Mouse (Mus musculus) 3134 (cell line): ENCODE results near the gene Lingo4.
A peak's percentile ranks its signal among the peaks of the same experiment; 100 is the strongest.

Experiments used
- DNase-seq: peaks from one replicate; pipeline ENCODE4 v3.0.0-alpha.2; 2011; ENCODE audit warnings: low spot score; ENCODE audit not compliant: insufficient read length; ENCODE audit errors: extremely low read depth

The Lingo4 gene

DNA sequence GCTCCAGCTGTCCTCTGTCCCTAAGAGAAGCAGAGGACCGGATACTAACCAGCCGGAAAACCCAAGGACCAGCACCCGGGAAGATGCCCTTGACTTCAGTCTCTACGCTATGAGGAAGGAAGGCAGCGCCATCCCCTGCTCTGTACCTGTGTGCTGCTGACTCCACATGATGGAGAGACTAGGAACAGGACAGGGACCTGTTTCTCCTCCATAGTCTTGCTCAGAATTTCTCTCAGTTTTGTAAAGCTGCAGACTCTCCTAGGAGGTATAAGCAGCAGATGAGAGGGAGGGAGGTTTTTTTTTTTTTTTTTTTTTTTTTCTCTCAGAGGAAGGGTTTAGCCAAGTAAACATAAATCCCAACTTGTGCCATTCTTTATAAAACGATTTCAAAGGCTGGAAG lies at the start of gene Lingo4:
Gene Lingo4 (plus strand): TSS at position 301 of the 400 bp plus-strand sequence.
- no peak for DNase-seq

DNA sequence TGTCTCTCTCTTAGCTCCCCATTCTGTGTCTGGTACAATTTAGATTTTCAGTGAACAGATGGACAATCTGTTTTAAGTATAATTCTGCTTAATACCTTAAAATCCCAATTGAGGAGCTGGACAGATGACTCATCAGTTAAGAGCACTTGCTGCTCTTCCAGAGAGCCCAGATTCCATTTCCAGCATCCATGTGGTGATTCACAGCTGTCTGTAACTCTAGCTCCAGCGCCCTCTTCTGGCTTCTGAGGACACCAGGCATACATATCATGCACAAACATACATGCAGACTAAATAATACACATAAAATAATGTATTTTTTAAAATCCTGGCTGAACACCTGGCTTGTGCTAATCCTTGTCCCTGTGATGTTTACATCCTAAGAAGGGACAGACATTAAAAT lies 37.5 kb upstream of the Lingo4 start:
- DNase-seq: peak; percentile 47

DNA sequence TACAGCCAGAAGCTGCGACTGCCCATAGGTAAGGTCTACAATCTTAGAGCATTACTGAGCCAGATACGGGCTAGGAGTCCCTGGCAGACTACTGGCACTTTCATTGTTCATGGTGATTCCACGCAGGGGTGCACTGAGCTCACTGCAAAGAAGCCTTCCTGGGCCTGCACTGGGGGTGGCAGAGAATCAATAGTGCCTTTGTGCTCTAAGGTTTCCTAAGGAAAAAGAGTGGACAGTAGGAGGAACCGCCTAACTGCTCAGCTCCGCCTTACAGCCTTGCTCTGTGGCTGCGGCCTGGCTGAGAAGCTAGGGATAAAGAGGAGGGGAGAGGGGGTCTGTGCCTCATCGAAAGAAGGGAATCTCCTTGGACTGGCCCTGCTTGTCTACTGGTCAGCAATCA lies 36.2 kb upstream of the Lingo4 start, which contains the start of gene C2cd4d:
Gene C2cd4d (plus strand): TSS at position 301 of the 400 bp plus-strand sequence.
- no peak for DNase-seq

DNA sequence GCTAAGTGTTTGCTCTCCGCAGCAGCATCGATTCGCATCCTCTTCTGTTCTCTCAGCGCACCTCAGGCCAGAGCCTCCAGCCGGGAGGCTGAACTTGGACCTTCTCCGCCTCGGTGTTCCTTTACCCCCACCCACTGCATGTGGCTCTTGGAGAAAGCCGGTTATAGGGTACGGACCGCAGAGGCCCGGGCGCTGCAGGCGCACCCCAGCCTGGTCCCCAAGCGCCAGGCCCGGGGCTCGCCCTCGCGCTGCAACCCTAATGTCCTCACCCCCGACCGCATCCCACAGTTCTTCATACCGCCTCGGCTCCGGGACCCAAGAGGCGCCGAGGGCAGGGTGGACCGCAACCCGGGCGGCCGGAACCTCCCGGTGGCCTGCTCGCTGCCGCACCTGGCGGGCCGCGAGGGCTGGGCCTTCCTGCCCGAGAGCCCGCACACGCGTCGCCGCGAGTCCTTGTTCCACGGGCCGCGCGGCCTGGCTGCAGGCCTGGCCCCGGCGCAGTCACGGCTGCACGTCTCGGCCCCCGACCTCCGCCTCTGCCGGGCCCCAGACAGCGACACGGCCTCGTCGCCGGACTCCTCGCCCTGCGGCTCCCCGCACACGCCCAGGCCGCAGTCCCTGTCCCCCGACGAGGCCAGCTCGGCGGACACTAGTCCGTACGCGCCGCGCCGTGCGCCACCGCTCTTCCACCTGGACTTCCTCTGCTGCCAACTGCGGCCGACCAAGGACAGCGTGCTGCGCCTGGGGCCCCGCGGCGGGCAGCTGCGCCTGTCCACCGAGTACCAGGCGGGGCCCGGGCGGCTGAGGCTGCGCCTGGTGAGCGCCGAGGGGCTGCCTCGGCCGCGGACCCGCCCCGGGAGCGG lies 34.8 kb upstream of the Lingo4 start:
- DNase-seq: no peak

DNA sequence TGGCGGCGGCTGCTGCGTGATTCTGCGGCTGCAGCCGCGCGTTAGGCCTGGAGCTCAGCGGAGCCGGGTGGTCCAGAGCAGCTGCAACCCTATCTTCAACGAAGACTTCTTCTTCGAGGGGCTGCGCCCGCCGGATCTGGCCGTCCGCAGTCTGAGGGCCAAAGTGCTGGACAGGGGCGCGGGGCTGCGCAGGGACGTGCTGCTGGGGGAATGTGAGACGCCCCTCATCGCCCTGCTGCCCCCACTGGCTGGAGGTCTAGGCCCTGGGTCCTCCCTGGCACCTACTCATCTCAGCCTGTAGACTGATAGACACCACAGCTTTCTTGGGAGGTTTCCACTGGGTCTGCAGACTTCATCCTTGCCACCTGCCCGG lies 34.2 kb upstream of the Lingo4 start:
- no peak for DNase-seq

DNA sequence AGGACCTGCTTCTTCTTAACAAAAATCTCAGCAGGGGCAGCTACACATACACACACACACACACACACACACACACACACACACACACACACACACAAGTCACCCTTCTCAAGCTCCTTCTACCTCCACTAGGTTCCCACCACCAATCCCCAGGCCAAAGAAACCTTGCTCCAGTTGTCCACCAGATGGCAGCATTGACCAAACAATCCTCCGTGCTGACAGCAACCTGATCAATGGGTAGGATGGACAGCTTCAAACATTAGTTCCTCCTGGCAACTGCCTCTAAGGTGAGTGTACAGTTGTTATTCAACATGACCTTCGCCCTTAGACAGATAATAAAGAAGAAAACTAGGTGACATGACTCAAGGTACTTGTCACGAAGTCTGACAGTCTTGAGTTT lies 31.6 kb upstream of the Lingo4 start:
- DNase-seq: peak; percentile 36

DNA sequence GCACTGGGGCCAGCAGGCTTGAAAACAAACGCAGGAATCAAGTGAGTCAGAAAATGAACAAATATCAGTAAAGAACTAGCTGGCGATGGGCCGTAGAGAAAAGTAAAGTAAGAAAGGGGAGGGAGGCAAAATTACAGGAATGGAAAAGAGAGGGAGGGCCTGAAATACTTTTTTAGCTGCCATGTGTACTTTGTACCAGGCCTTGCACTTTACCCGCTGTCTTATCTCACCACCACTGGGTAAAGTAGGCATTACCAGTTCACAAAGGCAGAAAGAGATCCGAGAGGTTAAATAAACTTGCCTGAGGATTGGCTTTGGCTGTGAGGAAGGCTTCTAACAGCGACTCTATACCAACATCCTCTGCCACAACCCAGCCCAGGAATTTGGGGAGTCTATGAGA lies 30.8 kb upstream of the Lingo4 start:
- no peak for DNase-seq

DNA sequence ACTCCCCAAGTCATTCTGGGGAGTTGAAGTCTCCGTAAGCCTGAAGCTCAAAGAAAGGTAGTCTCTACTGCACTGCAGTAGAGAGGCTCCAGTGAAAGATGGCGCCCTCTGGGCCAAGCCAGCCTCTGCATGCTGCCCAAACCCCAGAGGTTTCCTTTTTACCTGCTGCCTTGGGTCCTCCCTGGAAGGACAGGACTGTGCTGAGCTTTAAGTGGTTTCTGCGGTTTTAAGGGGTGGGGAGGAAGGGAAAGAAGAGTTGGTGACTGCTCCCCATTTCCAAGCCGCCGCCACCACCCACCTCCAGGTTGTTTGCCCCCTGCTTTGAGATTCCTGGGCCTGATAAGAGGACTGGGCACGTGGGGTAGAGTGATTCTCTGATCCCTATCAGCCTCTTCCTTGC lies 29.7 kb upstream of the Lingo4 start:
- DNase-seq: no peak

DNA sequence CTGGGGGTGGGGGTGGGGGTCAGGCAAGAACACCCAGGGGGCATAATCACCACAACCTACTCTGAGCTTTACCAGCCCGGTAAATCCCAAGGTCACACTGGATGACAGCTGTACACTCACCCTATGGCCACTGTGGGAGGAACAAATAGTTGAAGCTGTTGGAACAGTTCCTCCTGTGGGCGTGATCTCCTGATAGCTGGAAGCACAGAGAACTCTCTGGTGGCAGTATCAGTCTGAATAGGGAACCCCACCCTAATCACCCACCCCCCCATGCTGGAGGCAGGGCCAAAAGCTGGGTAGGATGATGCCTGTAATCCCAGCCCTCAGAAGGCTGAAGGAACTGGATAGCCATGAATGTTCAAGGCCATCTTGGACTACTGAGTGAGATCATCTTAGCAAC lies 28.6 kb upstream of the Lingo4 start:
- DNase-seq: no peak

DNA sequence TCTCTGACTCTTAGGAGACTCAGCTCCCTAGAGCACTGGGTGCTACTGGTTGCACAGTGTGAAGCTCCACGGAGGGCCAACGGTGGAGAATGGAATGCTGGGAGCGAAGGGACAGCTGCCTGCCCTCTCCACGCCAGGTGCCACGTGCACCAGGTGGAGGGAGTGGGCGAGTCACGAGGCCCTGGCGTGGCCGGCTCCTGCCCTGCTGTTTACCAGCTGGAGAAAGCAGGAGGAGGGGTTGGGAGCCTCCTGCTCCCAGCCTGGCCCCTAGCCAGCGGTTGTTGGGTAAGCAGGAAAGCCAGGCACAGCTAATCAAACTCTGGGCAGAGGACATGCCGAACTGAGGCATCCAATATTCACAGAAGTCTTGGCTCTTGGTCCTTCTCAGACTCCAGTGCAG lies 26.7 kb upstream of the Lingo4 start:
- DNase-seq: peak; percentile 75

DNA sequence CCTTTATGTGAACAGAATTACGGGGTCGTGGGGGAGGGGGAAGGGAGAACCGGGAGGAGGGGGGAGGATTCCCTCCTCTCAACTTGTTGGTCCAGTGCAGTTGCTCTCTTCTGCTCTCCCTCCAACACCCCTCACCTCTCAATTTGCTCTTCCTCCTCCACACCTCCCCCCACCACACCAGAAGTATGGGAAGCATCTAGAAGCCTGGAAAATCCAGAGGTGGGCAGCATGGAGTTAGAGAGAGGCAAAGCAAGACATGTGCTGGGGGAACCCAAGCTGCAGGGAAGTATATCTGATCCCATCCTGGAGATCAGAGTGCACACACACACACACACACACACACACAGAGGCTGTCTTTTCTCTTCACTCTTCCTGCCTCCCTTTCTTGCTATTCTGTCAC lies 26.3 kb upstream of the Lingo4 start:
- no peak for DNase-seq

DNA sequence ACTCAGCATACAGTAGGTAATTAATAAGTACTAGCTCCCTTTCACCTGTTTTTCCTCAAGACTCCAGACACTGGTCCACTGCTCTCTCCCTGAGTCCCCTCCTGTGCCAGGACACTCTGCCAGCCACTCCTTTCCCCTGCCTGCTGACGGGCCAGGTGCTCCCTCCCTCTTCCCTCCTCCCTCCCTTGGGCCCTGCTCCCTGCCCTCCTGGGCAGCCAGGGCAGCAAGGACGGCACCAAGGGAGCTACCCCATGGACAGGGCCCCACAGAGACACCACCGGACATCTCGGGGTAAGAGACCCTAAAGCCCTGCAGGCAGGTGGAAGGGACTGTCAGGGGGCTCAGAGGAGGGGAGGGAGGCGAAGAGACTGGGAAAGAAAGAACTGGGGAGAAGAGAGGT lies 25.7 kb upstream of the Lingo4 start, which contains the start of gene Rorc:
Gene Rorc (plus strand): TSS at position 154 of the 400 bp plus-strand sequence.
- peak; percentile 55 for DNase-seq

DNA sequence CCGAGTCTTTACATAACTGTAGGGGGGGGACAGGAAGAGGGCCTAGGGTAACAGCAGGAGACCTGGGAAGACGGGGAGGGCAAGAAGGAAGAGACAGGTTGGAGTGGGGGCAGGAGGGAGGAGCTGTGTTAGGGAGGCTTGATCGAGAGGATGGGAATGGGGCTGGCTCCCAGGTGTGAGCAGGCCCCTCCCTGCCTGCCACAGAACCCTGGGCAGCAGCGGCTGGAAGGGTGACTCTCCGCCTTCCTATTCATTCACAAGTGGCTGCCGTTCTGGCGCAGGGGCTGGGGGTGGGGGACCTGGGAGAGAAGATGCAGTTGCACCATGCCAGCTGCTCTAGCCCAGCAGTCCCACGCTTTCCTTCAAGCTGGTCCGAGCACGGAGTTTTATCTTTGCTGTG lies 25.2 kb upstream of the Lingo4 start:
- peak; percentile 41 for DNase-seq

DNA sequence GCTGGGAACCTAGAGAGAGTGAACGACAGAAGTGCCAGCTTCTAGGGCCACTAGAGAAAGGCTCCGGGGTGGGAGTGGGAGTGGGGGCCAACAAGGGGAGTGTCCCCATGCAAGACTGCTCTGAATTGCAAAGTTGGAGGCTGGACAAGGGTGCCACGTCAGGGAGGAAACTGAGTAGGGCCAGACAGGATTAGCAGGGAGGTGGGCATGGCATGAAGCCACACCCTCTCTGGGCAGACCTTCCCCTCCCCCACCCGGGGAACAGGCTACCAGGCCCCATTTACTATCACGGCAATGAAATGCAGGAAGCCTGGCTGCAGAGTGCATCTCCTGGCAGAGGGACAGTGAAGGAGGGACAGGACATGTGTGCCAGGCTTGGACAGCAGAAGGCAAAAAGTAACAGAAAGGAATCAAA lies 24.7 kb upstream of the Lingo4 start:
- peak; percentile 45 for DNase-seq

DNA sequence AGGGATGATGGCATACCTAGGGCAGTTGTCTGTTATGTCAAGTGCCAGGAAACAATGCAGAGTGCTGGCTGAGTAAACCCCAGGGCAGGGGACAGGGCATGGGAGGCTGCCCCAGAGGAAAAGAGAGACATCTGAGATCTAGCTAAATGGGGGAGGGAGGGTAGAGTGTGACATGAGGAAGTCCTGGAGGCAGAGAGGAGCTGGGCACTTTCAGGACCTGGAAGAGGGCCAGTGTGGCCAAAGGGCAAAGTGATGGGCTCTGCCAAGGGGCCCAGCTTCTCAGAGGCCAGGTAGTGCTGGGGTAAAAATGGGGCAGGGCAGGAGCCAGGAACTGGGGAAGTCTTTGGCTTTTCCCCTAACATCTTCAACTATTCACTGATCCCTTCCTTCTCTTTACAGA lies 23.7 kb upstream of the Lingo4 start:
- DNase-seq: no peak

DNA sequence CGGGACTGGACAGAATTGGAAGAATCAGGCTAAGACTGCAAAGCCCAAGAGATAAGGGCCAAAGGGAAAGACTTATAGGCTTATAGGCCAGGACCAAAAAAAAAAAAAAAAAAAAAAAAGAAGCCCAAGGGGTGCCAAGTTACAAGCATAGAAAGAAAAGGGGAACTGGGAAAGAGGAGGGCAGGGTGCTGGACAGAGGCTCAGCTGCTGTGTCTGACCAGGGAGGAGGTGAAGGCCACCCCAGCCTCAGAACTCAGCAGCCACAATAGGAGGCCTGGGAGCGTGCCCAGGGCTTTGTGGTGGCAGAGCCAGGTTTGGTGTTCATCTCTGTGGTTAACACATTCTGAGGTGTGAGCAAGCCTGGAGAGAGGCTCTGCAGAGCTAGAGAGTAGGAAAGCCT lies 23.2 kb upstream of the Lingo4 start:
- DNase-seq: peak; percentile 28

DNA sequence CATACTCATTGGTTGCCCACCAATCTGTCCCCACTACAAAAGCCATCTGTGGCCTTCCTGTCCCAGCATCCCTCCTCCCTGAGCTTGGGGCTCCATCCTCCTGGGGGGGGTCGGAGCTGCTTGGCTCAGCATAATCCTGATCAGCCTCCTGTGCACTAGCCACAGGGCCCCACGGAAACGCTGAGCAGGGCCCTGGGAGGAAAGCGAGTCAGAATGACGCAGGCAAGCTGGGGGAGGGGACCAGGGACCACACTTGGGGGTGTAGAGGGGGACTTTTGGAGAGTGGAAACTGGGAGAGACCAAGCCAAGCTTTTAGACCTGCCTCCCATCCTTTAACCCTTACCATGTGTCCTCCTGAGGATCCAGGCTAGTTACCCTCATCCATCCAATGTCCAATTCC lies 22.5 kb upstream of the Lingo4 start:
- DNase-seq: no peak

DNA sequence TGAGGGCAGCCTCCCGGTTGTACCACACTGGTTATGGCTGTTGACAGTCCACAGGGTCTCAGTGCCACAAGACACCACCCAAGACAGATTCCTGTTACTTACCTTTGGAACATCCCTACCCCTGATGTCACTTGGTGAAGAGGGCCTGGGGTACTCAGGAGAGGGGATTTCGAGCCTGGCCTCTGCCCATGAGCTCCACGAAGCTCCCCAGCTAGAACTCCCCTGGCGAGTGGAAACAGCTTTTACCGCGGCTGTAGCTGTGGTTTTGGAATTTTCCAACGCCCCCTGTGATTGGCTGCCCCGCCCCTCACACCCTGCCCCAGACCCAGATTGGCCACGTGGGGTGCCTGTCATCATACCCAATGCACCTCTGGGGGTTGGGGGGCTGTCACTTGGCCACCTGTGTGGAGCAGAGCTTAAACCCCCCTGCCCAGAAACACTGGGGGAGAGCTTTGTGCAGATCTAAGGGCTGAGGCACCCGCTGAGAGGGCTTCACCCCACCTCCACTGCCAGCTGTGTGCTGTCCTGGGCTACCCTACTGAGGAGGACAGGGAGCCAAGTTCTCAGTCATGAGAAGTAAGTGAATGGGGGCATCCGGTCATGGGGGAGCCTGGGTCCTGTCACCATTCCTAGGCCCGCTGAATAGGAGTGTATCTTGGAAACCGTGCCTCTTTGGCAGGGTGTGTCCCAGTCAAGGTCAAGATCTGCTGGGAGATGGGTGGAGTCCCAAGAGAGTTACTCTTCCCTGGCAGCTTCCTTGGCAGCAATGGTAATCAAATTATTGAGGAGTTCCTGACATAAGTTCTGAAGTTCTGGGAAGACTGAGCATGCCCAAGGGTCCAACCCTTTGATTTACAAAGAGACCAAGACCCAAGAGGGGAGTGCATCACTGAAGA lies 21.0 kb upstream of the Lingo4 start:
- no peak for DNase-seq

DNA sequence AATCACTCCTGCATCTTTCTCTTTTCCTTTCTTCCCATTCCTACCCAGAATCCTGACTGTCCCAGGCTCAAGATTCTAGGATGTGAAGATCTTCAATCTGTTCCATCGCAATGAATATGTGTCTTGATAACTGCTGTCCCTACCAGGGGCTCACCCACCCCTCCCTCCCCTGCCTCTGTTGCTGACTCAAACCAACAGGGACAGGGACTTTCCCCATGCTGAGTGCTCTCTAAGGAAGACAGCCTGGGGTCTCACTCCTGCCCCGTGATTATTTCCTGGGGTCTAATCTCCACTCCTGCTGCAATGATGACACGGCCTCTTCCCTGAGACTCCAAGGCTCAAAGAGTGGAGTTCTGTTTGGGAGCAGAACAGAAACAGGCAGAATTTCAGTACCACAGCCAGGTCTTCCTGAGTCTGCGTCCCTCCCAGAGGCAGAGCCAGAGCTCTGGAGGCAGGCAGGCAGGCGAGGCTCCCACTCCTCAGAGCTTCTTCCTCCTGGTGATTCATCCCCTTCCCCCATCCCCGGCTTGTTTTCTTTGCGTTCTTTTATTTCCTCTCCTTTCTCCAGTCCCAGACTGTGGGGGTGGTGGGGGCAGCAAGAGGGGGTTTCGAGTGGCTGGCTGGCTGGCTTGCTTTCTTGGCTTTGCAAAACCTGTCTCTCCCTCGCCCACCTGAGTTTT lies 18.3 kb upstream of the Lingo4 start:
- no peak for DNase-seq

DNA sequence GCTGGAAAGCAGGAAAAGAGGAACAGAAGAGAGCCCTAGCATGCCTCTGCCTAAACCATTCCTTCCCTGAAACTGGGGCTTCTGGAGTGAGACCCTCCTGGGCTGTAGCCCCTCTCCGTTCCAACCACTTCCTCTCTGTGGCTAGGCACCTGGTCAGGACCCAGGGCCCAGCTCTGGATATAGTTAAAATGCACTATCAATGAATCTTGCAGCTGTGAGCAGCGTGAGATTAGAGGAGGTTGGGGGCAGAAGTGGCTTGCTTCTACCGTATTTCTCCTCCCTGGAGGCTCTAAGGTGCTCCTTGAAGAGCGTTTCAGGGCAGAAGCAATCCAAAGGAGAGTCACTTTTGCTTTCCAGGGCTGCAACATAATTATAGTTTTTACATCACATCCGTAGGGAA lies 16.0 kb upstream of the Lingo4 start:
- DNase-seq: no peak

DNA sequence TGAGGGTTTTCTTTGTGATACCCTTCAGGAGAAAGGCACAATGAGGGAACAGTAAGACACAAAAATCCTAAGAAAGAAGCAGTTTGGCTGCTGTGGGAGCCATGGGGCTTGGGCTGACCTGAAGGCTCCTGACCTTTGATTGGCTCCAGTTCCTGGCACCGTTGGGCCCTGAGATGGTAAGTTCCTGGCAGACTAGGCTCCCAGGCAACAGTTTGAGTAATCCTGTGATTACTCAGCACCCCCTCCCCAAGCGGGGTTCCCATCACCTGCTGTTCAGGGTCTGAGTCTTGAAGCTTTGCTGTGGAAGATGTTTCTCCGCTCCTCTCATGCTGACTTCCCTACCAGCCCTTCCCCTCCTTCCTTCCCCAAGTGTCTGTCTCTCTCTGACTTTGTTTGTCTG lies 14.8 kb upstream of the Lingo4 start:
- no peak for DNase-seq
